Mouse (Mus musculus) kidney, adult 11 months (tissue): ENCODE measurements around the gene Top2a.

Source experiments
- DNase-seq: peaks from one replicate; pipeline ENCODE4 v3.0.0; 2022

Top2a gene

GRCm38 (mm10) chr11:99023500-99024467 is at the start of gene Top2a:
Gene Top2a (minus strand): TSS chr11:99024189.
- peak; percentile 93 for DNase-seq

GRCm38 (mm10) chr11:99073781-99074180 is 49.8 kb upstream of the Top2a start:
- DNase-seq = no peak

DNA sequence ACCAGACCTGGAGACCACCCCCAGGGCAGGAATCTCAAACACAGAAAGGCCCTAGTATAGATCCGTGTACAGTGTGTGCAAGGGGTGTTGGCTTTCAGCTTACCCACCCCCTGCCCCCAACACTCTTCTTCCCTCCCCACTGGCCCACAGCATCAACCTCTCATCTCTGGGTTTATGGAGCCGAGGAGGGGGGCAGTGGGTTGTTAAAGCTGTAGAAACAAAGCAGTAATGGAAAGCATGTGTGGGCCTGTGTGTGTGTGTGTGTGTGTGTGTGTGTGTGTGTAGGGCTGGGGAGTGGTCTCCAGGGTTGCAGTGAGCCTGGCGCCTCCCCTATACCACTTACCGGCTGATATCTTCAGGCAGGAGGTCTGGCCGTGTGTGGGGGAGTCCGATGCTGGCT is 47.9 kb upstream of the Top2a start:
- DNase-seq = no peak

DNA sequence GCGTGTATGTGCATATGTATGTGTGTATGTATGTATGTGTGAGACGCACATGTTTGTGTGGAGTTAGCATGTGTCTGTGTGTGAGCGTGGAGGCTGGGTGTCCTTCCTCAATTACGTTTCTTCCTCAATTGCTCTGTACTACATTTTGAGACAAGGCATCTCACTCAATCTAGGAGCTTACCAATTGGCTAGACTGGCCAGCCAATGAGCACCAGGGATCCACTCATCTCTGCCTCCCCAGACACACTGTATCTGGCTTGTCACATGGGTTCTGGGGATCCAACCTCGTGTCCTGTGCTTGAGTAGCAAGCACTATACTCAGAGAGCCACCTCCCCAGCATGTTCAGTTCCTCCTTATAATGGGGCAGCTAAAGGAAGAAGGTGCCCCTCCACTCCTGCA is 44.5 kb upstream of the Top2a start:
- no peak for DNase-seq

DNA sequence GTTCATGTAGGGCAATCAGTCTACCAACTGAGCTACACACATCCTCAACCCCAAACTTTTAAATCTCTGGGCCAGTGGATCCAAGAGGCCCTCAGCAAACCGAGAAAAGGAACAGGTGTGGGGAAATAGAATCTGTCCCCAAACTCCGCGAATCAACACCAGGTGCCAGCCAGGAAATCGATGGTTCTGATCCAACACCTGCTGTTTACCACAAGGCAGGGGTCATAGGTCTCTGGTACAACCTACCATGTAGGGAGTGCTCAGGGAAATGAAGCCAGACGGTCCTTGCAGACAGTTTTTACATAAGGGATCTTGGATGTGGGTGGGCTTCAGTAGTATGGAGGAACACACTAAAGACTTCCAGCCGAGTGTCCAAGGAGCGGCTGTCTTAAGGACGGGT is 43.6 kb upstream of the Top2a start:
- no peak for DNase-seq

DNA sequence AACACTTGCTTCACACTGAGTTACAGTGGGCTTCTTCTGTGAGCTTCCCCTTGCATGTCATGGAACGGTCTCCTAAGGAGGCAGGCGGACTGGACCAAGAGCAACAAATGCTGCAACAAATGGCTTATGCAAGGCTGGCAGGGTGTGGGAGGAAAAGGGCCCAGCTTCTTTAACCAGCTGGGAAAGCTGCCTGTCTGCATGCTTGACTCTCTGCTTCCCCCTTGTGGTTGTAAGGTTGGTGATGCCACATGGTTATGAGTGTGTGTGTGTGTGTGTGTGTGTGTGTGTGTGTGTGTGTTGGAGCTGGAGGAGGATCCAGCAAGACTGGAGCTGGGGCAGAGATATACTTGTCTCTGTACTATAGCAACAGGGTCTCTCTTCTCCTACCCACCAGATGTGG is 42.0 kb upstream of the Top2a start:
- DNase-seq = peak; percentile 79

DNA sequence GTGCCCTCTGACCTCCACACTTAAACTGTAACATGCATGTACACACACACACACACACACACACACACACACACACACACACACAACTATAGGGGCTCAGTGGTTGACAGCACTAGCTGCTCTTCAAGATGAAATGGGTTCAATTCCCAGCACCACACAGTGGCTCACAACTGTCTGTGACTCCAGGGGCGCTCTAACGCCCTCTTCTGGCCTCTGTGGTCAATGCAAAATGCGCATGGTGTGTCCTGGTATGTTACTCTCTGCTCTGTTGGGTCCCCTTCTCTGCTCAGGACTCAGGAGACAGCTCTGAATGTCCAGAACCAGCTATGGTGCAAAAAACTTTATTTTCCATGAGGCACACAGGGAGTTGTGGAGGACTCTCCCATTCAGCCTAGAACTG is 41.4 kb upstream of the Top2a start:
- DNase-seq = no peak

GRCm38 (mm10) chr11:99063406-99064131 is 39.6 kb upstream of the Top2a start:
- DNase-seq = no peak

GRCm38 (mm10) chr11:99062661-99063060 is 38.7 kb upstream of the Top2a start:
- no peak for DNase-seq

DNA sequence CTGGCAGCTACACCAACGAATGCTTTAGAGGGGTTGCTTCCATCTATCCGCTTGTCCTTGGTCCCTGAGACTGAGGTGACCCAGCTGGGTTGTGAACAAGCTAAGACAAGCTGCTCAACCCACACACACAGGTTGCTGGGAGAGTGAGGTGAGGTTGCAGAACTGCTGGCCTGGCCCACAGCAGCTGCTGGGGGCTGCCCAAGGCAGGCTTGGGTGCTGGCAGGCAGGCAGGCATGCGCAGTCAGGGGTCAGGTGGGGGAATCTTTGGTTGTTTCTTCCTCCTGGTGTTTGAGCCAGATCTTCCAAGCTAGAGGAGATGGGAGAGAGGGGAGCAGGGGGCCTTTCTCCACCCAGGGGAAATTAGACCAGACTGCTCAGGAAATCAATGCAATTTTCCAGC is 36.4 kb upstream of the Top2a start:
- DNase-seq = no peak

DNA sequence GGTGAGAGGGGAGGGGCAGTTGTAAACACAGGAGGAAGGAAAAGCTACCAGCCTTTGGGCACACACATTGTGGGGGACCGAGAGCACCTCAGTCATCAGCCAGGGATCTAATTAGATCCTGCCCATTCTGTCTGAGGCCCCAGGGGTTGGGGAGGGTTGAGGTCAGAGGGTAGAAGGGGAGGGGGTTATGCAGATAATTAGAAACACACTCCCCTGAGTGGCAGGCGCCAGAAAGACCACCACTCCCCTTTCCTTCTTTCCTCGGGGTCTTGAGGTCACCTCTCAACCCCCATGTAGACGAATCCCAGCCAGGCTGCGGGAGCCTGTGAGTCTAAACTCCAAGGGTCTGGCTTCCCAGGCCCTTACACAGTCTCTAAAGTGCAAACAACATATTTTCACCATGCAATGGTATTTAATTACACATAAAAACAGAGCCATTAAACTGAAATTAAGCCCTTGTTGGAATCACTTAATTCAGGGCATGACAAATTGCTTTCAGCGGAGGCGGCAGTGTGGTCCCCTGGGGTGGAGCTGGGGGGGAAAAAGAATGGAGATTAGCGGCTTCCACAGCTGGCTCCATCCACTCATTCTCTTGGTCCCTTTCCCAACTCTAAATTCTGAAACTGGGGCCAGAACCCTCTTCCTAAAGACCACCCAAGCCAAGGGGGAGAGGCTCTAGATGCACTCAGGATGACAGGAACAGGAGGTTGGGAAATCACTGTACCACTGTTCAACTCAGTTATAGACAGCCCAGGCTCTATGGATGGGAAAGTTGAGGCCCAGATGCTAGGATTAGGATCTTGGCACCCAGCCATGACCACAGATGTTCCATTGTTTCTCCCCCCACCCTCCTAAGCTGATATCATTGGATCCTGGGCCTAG is 31.8 kb upstream of the Top2a start:
- no peak for DNase-seq

GRCm38 (mm10) chr11:99055143-99055542 is 31.2 kb upstream of the Top2a start:
- DNase-seq = no peak

DNA sequence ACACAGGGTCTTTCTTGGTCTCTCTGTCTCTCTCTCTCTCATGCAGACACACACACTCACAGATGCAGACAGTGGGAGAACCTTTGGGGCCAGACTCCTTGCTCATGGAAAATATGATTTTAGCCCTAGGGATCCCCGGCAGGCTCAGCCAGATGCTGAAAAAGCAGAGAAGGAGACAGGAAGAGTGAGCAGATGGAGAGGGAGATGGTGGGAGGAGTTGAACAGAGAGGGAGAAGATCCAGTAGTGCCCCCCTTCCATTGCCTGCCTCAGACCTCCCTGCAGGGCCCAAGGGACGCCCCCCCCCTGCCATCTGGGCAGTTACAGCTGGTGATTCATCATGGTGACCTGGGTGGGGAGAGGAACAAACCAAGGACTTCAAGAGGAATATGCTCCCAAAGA is 23.7 kb upstream of the Top2a start:
- DNase-seq = no peak

- DNase-seq = peak; percentile 72
Observed at GRCm38 (mm10) chr11:99047120-99047519, 23.1 kb upstream of the Top2a start.

GRCm38 (mm10) chr11:99045159-99045889 is 21.3 kb upstream of the Top2a start:
- peak; percentile 91 for DNase-seq

DNA sequence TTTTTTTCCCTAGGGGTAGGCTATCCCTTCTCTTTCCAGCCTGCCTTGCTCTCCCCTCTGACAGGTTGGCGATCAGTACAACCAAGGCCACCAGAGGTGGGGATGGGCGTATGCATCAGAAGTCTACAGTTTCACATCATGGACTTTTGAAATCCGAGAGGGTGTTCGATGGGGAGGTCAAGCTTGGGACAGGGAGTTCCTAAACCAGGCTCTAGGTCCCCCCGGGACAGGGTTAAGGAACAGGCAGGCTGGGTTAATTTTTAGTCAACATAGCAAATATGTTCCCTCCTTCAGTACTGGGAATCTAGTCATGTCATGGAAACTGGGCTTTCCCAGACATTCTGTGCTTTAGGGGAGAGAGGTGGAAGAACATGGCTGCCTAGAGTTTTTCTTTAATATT is 20.3 kb upstream of the Top2a start:
- DNase-seq = peak; percentile 85

GRCm38 (mm10) chr11:99043632-99044031 is 19.6 kb upstream of the Top2a start:
- no peak for DNase-seq

DNA sequence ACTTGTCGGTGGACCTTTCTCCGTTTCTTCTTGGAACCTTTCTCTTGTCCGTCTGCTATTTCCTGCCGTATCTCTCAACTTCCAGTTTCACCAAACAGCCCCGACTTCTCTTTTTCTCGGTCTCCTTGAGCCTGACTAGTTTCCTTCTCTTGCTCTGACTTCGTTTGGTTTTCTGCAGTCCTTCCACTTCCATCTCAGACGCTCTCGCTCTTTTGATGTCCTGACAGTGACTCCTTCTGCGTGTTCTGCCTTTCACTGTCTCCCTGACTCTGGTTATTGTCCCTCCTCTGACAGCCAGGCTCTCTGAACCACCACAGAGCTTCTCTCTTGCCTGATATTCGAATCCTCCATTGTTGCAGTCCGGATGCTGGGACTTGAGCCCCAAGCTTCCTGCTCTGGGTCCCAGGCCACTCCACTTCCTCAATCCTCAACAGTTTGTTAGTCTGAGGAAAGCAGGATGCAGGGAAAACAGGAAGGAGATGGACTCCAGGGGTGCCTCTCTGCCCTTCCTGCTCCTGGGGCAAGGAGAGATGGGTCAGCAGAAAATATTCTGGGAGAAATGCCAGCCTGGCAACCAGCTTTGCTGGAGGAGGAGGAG is 18.9 kb upstream of the Top2a start:
- DNase-seq = peak; percentile 84

DNA sequence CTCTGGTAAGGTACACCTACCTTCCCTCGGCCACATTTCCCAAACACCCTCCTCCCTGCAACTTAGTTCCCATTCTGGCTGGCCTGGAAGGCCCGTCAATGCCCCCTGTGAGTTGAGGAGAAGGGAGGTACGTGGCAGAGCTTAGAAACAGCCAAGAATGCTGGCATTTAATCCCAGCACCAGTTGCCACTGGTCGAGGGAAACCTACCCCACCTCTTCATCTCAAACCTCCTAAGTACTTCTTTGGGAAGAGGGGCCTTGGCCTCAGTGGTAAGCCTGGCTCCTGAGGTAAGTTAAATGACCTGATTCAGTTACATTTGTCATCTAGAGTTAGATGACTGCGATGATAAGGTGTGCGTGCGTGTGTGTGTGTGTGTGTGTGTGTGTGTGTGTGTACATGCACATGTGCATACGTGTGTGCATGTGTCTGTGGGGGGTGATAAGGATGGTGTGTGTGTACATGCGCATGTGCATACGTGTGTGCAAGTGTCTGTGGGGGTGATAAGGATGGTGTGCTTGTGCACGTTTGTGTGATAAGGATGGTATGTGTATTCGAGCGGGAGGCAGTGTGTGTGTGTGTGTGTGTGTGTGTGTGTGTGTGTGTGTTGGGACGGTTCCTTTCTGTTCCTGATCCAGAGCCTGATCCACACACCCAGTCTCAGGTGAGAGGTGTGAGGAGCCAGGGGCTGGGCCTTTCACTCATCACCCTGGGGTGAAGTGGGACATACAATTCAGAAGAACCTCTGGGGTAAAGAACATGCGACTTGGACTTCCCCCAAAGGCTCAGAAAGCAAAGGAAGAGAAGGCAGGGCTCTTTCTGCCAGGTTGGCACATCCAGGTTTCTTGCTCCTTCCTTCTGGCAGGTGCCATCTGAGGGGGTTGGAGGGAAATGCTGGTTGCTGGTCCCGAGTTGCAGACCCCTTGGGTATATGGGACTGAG is 18.1 kb upstream of the Top2a start:
- no peak for DNase-seq

DNA sequence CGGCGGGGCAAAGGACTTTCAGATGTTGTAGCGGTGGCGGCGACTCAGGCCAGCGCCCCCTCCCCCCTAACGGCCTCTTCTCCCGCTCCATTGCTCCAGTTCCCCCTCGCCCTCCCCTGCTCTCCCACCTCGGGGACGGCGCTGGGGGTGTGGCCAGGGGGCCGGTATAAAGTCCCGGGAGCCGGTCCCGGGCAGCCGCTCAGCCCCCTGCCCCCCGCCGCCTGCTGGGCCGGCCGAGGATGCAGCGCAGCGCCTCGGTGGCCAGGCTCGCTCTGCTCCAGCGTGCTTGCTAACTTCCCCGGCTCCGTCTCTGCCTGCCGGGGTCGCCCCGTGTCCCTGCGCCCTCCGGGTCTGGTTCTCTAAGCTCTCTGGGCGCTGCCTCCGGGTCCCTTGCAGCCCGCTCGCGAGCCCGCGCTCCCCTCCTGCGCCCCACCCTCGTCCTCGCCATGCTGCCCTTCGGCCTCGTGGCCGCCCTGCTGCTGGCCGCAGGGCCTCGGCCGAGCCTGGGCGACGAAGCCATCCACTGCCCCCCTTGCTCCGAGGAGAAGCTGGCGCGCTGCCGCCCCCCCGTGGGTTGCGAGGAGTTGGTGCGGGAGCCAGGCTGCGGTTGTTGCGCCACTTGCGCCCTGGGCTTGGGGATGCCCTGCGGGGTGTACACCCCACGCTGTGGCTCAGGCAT is 17.2 kb upstream of the Top2a start, which contains the start of gene Igfbp4:
Gene Igfbp4, plus strand, starts transcription at position 194 of the 679 bp plus-strand sequence.
- peak; percentile 74 for DNase-seq
